Mouse (Mus musculus): ENCODE measurements around the gene Xrra1.

Gene Xrra1

DNA sequence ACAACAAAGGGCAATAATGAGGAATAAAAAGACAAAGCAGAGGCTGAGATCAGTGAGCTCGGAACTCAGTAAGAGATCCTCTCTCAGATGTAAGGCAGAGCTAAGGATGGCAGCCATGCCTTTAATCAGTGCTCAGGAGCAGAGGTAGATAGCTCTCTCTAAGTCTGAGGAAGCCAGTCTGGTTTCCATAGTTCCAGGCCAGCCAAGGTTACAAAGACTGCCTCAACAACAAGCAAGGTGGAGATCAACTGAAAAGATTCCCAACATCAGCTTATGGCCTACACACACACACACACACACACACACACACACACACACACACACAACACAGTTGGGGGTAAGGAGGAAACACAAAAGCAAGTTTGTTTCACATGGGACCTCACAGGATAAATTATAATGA, 7.8 kb upstream of the Xrra1 start:
- no peak for DNase-seq (ENCODE audit: low read depth, low spot score)

DNA sequence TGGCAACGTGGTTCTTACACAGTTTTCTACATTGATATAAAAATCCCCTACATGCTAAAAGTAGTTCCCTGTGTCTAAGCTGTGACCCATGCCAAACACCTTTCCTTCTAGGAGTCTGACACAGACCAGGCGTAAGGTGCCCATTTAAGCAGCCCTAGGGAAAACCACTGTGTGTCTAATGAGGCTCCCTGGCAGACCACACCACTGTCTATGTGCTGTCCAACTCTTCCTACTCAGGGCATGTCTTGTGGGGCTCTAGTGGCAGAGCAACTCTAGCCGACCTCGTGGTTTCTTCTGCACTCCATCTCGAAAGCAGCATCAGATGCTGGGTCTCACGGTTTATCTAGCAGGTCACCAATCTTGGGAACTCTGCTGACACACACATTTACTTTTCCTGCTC, 7.3 kb upstream of the Xrra1 start:
- DNase-seq (ENCODE audit: low read depth, low spot score) = no peak

DNA sequence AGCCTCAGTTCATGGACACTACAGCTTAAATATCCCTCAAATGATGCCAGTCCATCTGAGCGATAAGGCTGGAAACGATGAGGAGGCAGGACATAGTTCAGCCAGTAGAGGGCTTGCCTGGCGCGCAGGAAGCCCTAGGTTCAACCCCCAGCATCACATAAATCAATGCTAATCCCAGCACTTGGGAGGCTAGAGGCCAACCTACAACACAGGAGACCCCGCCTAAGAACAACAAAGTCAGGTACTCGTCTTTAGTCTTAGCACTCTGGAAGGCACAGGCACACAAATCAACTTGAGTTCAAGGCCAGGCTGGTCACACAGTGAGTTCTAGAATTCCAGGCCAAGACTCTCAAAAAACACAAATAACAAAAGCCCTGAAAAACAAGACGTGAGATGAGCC, 5.6 kb upstream of the Xrra1 start:
- no peak for DNase-seq (ENCODE audit: low read depth, low spot score)

DNA sequence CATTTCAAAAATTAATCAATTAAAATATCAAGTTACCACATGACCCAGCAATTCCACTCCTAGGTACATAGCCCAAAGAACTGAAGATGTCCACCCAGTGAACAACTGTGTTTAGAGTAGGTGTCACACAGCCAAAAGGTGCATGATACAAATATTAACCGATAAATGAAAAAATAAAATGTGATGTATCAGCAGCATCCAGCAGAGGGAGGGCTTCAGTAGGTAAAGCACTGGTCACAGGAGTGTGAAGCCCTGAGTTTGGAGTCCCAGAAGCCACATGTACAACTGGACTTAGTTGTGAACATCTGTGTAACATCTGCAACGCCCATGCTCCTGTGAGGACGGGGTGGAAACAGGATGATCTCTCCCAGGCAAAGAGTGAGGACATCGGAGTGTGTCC, 4.6 kb upstream of the Xrra1 start:
- DNase-seq (ENCODE audit: low read depth, low spot score) = no peak

DNA sequence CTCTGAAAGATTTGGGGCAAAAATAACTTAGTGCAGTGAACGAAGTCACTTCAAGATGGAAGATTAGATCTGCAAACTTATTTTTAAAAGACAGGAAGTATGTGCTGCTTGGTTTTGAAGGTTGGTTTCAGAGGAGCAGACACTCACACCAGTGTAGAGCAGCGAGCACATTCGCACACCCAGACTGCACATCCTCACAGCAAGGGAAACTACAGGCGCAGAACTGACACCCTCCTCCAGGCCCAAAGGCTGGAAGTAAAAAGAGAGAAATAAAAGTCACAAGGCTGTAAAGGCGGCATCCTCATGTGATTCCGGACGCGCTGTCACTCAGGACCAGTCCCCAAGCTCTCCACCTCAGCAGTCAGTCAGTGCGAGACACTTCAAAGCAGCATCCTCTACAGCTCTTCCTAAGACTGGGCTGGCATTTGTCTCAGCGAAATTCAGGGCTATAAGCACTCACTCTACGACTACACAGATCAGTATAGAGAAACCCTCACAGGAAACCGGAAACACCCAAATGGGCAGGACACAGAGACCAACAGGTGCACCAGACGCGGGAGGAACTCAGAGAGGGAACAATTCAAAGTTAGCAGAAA, 2.6 kb upstream of the Xrra1 start:
- DNase-seq (ENCODE audit: low read depth, low spot score) = no peak

DNA sequence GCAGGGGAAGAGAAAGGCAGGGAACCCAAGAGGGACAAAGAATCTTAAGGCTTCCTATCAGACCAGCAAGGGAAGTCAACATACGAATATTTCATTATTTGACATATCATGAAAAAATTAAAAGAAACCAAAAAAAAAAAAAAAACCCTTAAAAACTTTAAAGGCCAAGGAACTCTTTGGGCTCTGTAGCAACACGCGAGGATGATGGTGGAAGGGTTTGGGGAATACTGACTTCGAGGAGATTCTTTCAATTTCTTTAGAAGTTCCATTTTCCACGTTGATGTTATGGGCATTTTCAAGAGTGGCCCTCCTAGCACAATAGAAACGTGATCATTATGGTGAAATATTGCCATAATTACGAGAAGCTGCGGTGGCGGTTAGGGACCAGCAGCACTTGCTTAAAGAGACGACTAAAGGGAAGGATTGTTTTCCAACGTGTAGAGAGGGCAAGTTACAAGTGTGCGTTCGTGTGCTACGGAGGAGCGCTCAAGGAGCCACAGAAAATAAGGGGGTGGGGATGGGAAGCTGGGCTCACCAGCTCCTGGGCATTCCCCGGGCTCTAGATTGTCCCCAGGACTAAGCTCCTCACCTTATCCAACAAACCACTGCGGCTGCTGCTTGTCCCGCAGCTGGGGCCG, 622 bp upstream of the Xrra1 start:
- DNase-seq (ENCODE audit: low read depth, low spot score) = no peak

DNA sequence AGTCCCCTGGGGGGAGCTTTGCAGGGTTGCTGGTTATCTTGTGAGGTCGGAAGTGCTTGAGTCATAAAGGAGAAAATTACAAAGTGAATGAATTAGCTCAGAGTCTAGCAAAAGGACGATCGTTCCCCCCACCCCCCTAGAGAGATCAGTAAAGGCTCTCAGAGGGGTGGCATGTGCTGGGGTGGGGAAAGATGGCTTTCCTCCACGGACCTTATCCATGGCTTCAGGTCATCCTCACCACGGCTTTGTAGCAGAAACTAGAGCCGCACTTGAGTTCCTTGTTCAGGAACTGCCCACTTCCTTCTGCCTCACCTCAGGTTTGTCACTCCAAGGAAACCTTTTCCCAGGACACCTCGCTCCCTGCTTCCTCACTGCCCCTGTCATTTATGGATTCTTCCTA, 4.4 kb downstream of the Xrra1 start, which contains the start of gene Spcs2:
Spcs2 (minus strand) TSS at position 101 of the 400 bp plus-strand sequence.
- no peak for DNase-seq (ENCODE audit: low read depth, low spot score)

DNA sequence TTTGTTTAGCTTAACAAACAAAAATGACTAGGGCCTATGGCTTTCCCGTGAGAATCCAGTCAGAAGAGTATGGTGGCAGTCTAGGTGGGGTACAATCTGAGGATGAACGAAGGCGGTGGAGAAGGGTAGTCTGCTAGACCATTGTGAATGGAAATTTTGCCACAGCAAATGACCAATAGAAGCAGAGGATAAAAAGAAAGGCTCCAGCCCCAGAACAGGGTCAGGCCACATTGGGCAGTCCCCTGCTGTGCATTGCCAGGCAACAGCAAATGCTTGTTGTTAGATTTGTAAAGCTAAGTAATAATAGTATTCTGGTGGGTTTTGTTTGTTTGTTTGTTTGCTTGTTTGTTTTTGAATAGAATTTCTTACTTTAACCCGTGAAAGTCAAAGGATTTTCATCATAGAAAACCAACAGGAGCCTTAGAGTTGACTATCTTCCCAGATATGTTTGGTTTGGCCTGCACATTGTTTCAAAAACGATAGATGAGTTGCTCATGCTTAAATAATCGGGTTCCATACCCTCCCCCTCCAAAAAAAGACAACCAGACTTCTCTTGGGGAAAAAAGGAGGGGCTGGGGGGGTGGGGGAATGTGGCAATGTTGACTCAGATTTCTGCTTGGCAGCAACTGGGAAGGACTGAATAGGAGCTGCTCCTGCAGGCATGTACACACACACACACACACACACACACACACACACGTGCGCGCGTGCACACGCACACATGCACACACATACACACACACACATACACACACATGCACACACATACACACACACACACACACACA, 5.5 kb downstream of the Xrra1 start:
- DNase-seq (ENCODE audit: low read depth, low spot score) = no peak

DNA sequence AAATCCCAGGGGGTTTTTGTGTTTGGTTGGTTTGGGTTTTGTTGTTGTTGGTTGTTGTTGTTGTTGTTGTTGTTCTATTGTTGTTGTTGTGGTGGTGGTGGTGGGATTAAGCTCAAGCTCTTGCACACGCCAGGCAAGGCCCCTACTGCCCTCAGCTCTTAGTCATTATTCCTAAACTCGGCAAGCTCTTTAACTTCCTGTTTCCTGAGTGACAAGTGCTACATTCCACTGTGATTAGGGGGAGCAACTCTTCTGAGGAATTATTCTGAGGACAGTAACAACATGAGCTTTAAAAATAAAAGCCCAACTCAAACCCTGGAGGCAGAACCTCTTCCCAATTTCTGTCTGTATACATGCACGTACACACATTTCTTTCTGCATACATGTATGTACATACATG, 6.3 kb downstream of the Xrra1 start:
- no peak for DNase-seq (ENCODE audit: low read depth, low spot score)

DNA sequence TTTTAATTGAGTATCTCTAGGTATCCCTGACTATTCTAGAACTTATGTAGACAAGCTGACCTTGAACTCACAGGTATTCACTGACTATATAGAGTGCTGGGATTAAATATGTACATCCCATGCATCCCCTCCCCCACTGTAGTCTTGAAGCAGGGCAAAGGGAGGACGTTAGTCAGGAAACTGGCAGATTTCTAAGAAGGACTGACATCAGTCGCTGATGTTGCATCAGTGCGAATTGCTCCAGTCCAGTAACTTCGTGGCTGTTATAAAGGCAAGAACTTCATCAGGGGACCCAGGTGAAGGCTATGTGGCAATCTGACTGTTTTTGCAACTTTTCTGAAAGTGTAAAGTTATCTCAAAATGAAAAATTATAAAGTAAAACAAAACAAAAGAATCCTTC, 10.4 kb downstream of the Xrra1 start:
- DNase-seq (ENCODE audit: low read depth, low spot score) = no peak

DNA sequence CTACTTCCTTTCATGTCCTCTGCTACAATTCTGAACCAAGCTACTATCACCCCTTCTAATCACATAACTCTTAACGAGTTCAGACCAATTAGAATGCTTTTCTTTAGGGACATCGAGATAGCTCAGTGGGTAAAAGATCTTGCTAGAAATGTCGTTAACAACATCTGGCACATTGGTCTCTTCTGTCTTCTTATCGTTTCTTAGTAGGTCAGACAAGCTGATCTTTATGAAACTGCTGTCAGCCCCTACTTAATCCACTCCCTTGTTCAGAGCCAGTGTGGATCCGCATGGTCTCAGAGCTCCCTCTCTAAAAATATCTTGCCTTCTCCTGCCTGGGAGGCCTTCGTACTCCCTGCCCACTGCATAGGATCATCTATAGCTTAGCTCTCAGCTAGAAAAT, 15.0 kb downstream of the Xrra1 start:
- DNase-seq (ENCODE audit: low read depth, low spot score) = no peak

DNA sequence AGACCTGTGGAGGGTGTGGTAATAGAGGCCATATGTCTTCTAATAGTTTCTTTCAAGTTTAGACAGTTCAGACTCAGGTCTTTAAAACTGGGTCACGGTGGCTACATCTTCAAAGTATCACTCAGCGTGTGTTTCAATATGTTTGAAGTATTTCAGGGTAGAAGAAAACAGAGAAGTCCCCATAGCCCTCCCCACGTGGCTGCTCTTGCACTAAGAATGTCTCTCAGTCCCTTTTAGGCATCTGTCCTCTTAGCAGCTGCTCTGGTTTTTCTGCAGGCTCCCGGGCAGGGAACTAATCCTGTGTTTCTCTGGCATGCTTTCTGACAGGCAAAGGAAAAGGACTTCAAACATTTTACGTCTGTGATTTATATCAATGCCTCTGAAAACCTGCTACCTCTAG, 17.0 kb downstream of the Xrra1 start:
- DNase-seq (ENCODE audit: low read depth, low spot score) = no peak

DNA sequence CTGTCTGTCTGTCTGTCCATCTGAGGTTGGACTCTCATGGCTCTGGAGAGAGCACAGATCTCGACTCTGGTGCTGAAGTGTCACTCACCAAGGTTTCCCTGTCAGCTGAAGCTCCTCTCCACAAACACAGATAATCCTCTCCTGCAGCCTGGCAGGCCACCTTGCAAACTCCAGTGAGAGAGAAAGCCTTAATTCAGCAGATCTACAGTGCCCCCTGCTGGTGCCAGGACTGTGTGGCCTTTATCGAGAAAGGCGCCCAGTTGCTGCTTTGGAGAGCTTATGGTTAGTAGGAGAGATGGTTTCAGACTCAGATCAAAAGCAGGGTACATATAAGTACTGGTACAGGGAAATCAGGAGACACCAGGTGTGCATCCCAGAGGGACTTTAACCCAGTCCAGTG, 17.4 kb downstream of the Xrra1 start:
- peak; percentile 66 for DNase-seq (ENCODE audit: low read depth, low spot score)

DNA sequence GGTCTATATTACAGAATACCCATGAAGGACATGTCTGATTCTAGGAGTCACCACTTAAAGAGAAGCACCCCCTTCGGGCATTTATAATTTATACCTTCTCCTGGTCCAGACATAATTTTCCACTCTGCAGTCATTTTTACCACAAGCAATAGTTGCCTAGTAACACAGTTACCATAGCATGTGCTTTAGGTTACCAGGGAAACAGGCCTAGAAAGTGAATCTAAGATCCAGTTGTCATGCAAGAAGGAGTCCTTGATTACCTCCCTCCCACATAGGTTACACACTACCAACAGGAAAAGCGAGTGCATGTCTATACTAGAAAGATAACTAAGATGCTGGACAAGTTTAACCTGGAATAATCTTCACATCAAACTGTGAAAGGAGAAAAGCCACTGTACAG, 19.3 kb downstream of the Xrra1 start:
- no peak for DNase-seq (ENCODE audit: low read depth, low spot score)

DNA sequence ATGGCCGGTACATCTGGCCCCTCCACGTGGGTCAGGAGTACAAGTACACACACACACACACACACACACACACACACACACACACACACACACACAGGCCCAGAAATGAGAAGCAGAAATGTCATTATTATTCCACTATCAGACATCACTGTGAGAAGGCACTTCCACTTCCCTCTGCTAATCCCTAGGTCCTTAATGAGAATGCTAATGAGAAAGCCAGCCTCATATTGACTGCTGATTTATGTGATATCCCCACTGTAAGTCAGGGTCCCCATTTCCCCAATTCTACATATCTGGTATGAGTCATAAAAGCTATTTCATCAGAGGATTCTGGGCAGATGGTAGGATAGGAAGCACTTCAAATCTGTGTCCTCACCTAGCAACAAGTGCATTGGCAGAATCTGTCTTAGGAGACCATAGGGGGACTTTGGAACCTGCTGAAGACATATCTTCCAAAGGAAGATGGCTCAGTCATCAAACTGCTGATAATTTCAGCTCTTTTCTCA, 28.4 kb downstream of the Xrra1 start:
- no peak for DNase-seq (ENCODE audit: low read depth, low spot score)

DNA sequence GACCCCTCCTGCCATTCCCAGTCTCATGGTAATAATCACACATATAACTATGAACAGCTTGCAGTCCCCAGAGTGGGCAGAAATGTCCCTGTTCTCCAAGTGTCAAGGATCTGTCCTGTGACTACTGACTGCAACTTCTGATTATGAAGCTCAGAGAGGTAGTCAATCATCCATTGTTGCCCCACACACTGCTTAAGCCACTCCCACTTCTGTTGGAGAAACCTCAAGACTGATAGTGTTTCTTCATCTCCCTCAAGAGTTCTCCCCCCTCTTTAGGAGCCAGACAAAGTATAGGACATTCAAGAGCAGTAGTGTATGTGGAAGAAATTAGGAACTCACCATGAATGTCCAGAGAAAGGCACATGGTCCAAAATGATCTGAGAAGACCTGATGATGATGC, 28.8 kb downstream of the Xrra1 start:
- DNase-seq (ENCODE audit: low read depth, low spot score) = no peak

DNA sequence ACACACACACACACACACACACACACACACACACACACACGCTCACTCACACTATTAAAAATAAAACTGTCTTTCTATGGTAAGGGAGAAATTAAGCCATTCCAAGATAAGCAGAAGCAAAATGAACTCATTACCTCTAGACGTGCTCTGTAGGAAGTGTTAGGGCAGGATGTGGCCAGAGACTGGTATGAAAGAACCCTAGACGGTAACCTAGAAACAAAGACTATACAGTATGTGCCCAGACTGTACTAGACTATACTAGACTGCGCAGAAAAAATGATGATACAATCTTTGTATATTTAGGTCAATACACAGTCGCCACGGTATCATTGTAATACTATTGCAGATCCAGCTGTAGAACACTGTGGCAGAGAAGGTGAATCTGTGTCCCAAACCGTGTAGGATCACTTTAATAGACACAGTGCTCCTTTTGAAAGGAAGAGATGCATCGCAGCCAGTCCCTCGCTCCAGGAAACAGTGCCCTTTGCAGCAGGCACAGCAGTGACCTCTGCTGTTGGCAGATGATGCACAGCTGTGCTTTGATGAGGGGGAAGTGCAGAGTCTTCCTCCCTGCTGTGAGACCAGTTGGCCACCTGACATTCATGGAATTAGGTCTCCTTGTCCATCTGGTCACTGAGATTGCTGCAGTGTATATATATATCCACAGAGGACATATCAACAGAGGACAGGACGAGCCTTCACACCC, 30.4 kb downstream of the Xrra1 start:
- no peak for DNase-seq (ENCODE audit: low read depth, low spot score)

DNA sequence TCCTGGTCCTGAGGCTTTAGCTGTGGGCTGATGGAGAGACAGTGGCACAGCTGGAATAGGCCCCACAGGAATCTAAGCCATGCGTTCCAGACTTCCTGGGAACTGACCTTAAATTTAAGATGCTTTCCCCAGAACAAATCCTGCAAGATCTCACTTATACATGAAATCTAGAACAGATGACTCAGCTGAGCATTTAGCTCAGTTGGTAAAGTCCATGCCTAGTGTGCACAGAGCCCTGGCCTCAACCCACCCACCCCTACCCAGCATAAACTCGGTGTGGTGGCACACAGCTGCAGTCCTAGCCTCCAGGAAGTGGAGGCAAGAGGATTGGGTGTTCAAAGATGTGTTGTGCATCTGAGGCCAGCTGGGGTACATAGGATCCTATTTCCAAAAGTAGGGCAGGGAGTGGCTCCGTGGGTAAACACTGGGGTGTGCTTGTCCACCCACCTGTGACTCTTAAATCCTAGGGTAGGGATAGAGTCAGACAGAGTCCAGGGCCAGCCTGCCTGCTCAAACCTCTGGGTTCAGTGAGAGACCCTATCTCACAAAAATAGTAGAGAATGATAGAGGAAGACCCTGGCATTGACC, 31.3 kb downstream of the Xrra1 start:
- DNase-seq (ENCODE audit: low read depth, low spot score) = no peak

DNA sequence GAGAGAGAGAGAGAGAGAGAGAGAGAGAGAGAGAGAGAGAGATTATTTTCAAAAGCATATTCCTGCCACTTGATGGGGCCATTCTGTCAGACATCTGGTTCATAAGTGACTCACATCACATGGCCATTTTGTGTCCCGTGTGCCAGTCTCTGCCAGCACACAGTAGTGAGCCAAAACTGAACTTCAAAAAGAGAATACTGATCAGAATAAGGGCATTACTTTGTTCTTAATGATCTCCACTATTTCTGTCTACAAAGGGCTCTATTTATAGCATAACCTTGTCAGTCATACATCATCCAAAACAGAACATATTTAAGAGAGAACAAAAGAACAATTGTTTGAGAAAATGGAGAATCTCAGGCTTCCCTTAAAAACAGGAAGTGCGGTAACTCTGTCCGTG, 32.6 kb downstream of the Xrra1 start:
- no peak for DNase-seq (ENCODE audit: low read depth, low spot score)

DNA sequence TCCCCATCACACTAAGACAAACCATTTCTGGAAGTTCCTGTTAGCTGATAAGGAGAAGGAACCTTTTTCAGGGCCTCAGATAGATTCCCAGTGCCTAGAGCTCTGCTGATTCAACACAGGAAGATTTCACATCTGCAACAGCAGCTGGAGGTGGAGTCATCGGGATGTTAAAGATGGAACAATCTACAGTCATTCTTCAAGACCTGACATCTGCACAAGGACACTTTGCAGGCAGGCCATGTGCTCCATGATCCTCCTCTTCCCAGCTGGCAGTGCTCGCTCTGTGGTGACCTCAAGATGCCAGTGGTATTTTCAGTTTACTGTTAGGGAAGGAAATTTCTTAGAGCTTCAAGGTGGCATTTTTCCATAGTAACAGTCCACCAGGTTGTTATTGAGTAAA, 33.4 kb downstream of the Xrra1 start:
- DNase-seq (ENCODE audit: low read depth, low spot score) = no peak

DNA sequence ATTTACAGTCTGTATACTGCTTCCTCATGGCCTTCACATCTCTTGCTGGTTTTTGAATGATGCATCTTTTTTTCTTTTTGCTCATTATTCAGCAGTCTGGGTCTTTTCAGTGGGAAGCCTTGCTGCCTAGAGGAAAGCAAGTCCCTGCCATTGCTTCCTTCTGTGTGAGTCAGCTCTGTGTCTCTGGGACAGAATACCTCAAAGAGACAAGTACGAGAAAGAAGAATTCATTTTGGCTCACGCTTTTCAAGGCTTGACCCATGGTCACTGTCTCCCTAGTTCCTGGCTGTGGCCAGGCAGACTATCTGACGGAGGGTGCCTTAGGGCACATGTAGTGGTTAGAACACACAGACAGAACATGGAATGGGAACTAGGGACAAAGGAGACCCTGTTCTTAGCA, 35.1 kb downstream of the Xrra1 start:
- DNase-seq (ENCODE audit: low read depth, low spot score) = no peak

DNA sequence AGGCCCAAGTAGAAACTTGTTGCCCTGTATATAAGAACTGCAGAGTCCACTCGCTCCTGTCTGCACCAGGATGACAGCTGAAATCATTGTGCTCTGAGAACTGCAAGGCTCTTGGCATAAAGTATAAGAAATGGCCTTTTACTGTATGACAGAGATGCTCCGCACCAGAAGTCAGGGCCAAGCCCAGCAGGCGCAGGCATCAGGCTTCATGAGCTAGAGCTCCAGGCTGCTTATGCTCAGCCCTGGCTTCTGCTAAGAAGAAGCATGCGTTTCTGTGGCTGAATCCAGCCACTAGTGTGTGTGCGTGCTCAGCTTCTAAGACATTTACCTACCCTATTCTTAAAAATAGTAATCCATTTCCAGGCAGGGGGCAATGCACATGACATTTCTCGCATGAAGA, 35.6 kb downstream of the Xrra1 start:
- no peak for DNase-seq (ENCODE audit: low read depth, low spot score)
